Mouse (Mus musculus) lung, adult 2 months (tissue): Measurements from ENCODE around the gene Meiob. TPM values are rescaled to one million over a fixed set of nuclear protein-coding genes. Genes with fewer than 3 reads are reported as not detected.

Experiments used
- DNase-seq: peaks from one replicate; pipeline ENCODE4 v3.0.0; 2022
- H3K4me1 ChIP-seq: fragments of 200-500 bp; 2 replicates; pipeline ENCODE4 v1.6.1; 2011; ENCODE audit warnings: low read length; ENCODE audit not compliant: control insufficient read depth, insufficient read depth
- H3K4me3 ChIP-seq: fragments of 200-500 bp; replicated peaks from 2 replicates; pipeline ENCODE3; 2011; ENCODE audit warnings: low read depth, mild to moderate bottlenecking, control low read depth, low read length; ENCODE audit errors: extremely low read depth
- CTCF ChIP-seq: fragments of 200-500 bp; IDR thresholded peaks from 2 replicates; pipeline ENCODE4 v1.5.1; 2011; ENCODE audit warnings: mild to moderate bottlenecking, low read length, control low read depth; ENCODE audit not compliant: insufficient read depth
- POLR2A ChIP-seq: fragments of 200-500 bp; IDR thresholded peaks from 2 replicates; pipeline ENCODE4 v1.6.1; 2011; ENCODE audit warnings: low read depth, mild to moderate bottlenecking, control low read depth, low read length, borderline replicate concordance; ENCODE audit errors: extremely low read depth
- WGBS: fragments of 180-500 bp; shearing (Covaris S2); methylation state at CpG from one replicate; pipeline ENCODE4 v1.1.7; 2018; 5-methylcytosine and 5-hydroxymethylcytosine counted together
- polyA plus RNA-seq: library from polyadenylated mRNA; depleted of rRNA; stranded (reverse); fragments of >200 nt; gene quantifications from 2 replicates; pipeline ENCODE4 v1.2.3, GENCODE M21; 2012; rRNA removed

The Meiob gene
- not detected in 2 replicates for polyA plus RNA-seq

DNA sequence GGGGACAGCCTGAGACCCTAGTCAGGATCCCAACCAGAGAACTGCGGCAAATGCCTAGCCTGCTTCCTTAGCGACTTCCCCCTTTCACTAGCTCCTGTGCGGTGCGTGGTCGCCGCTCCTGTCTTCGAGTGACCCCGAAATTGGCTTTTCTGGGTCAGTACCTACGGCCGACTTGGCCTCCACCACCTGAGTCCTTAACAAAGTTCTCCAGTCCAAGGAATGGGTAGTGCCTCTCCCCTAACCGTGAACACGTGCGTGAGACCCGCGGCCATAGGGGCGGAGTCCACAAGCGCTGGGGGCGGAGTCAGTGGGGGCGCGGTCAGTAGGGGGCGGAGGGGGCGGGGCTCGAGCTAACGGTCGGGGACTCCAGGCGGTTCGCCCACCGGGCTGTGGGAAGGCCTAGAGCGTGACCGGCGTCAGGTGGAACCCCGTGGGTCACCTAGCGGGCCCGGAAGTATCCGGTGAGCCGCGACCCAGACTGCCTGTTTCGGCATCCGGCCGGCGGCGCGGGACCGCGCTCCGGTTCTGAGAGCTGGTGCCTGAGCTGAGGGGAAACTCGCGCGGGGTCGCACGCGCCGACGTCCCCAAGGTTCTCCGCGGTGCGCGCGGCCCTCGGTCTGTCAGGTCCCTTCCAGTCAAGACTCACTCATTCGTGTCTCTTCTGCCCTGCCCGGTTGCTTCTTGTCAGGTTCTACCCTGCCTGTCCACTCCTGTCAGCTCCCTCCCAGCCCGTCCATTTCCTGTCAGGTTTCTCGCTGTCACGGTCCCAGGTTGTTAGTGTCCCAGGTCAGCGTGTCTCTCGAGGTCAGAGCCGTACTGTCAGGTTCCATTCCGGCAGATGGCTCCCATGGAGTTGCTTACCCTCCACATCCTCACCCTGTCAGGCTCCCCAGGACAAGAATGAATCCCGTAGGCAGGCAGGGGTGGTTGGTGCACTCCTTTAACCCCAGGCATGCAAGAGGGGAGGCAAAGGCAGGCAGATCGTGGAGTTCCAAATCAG is at the start of gene Meiob:
Gene Meiob (plus strand): TSS at position 338 of the 1,000 bp plus-strand sequence.
- Histone ChIP-seq H3K4me1 (peaks cover 3% of the 10 kb centered on the region; the same call in 1 of the 2 replicates), H3K4me3 (peak within 1 kb of the TSS; percentile 54)
- TF ChIP-seq POLR2A (no peak), CTCF (no peak)
- peak; percentile 70 for DNase-seq
- WGBS, result under 1% methylated on average over 71 of the region's 71 CpGs

DNA sequence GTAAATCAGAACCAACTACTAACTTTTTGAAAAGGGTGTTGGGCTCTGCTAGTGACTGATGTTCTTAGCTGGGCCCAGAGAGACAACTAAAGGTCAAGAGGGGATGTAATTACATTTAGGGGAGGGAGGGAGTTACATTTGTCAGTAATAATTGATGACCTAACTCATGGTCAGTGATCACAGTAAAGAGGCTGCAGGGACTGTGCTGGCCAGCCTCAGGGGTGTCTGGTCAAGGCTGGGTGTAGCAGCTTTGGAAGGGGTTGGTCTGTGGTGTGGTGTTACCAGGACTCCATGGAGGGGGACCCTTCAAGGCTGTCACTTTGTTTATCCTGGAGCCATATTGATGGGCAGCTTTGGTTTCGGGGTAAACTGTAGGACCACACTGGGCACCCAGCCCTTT is 46.7 kb upstream of the Meiob start:
- TF ChIP-seq POLR2A (no peak), CTCF (no peak)
- Histone ChIP-seq H3K4me3 (no peak overlapping the region), H3K4me1 (no peaks in the 10 kb centered on the region)
- 94% methylated on average over 1 of the region's 1 CpGs for WGBS
- no peak for DNase-seq

DNA sequence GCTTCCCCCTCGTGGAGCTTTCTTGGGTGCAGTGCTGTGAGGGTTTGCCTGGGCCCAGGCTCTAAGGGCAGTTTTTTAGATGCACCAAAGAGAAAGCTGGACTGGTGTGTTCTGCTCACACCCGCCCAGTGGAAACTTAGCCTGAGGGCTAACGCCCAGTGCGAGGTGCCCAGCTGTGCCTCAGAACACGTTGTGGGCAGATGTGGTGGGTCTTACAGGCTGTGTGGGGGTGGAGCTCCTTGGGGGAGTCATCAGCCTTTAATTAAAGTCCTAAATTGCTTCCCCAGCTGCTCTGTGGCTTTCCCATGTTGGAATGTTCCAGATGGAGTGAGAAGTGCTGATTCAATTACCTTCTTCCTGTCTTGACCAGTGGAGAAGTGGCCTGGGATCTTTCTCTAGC is 43.0 kb upstream of the Meiob start:
- TF ChIP-seq POLR2A, result no peak
- no peak for TF ChIP-seq CTCF
- no peak for DNase-seq
- Histone ChIP-seq H3K4me3 (no peak overlapping the region), H3K4me1 (no peaks in the 10 kb centered on the region)
- WGBS, result 65% methylated on average over 5 of the region's 5 CpGs

DNA sequence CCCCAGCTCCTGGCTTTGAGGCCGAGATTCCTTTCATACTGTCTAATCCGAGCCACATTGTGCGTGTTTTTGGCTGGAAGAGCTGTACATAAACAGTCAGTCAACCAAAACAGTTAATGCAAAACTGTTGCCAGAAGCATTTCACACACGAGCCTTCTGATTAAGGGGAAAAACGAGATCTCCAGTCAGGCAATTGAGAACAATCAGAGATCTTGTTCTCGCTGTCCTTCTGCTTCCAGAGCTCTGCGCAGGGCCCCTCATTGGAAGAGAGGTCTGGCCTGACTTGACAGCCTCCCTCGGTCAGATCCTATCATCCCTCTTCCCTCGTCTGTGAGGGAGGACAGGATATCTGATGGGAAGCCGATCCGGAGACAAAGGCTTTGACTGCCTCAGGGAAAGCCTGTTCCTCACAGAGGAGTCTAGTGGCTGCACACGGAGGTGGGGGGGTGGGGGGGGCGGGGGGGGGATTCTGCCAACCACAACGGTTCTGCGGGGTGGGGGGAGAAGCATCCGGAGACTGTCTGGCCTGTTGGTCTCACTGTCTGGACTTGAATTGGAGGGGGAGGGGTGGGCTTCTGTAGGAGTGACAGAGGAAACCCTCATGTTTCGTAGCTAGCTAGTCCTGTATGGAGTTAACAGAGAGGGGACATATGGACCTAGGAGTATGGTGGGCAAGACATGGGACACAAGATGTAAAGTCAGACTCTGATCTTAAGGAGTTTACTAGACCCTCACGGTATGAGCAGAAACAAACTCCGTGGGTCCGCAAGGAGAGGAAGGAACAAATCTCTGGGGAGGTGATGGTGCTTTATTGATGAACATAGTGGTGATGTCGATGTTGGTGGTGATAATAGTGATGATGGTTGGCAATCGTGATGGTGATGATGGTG is 38.8 kb upstream of the Meiob start:
- DNase-seq, result no peak
- no peak for TF ChIP-seq CTCF
- no peak for TF ChIP-seq POLR2A
- Histone ChIP-seq H3K4me1 (no peaks in the 10 kb centered on the region), H3K4me3 (no peak overlapping the region)
- WGBS, result 44% methylated on average over 21 of the region's 22 CpGs

DNA sequence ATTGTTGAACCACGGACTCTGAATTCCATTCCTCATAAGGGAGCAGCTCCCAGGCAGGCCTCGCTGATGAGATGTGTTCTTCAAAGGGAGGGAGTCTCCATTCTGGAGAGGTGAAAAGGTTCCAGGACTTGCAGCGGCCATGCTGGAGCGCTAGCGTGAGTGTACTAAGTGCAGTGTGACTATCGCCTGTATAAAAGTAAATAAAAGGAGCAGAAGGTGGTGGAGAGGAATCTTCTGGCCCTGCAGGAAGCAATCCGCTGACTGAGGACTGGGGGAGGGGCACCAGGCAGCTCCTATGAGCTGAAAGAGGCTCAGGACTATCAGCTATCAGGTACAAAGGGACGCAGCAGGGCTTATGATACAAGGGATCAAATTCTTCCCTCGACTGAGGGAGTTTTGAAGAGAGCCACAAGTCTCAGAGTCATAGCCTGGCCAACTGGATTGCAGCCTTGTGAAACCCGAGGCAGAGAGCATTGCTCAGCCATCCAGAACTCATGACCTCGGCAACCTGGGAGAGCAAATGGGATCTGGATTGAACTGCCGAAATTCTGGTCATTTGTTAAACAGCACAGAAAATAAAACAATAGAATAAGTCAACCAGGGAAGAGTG is 37.7 kb upstream of the Meiob start:
- TF ChIP-seq CTCF, result no peak
- no peak for TF ChIP-seq POLR2A
- DNase-seq, result no peak
- WGBS, result 28% methylated on average over 12 of the region's 12 CpGs
- Histone ChIP-seq H3K4me3 (no peak overlapping the region), H3K4me1 (no peaks in the 10 kb centered on the region)

DNA sequence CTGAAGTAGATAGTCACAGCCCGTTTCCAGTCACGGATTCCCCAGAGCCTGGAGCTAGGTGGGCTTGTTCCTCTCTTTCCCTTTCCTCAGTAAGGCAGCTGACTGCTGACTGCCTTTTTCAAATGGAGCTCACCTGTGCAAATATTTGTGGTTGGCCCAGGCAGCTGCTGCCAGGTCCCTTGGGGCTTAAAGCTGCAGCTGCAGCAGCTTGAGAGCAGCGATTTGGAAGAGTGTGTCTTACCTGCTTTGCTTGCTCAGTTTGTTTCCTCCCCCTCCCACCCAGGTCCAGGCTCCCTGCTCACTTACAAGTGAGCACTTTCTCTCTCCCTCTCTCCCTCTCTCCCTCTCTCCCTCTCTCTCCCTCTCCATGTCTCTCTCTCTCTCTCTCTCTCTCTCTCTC is 34.9 kb upstream of the Meiob start:
- no peak overlapping the region for H3K4me3 ChIP-seq
- no peak for DNase-seq
- no peaks in the 10 kb centered on the region for H3K4me1 ChIP-seq
- TF ChIP-seq CTCF (no peak), POLR2A (no peak)
- WGBS, result 25% methylated on average over 3 of the region's 3 CpGs

DNA sequence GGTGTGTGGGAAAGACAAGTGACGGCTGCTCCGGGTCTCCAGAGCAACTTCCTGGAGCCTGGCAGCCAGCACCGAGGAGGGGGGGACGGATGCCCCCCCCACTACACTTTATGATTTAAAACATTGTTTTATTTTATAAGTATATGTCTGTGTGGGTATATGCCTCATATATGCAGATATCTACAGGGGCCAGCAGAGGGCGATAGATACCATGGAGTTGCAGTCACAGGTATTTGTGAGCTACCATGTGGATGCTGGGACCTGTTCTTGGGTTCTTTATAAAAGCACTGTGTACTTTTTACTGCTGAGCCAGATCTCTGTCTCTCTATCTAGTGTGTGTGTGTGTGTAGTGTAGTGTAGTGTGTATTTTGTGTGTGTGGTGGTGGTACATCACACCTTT is 30.8 kb upstream of the Meiob start:
- TF ChIP-seq CTCF, result no peak
- no peak for TF ChIP-seq POLR2A
- WGBS, result 81% methylated on average over 5 of the region's 5 CpGs
- Histone ChIP-seq H3K4me3 (no peak overlapping the region), H3K4me1 (no peaks in the 10 kb centered on the region)
- no peak for DNase-seq

DNA sequence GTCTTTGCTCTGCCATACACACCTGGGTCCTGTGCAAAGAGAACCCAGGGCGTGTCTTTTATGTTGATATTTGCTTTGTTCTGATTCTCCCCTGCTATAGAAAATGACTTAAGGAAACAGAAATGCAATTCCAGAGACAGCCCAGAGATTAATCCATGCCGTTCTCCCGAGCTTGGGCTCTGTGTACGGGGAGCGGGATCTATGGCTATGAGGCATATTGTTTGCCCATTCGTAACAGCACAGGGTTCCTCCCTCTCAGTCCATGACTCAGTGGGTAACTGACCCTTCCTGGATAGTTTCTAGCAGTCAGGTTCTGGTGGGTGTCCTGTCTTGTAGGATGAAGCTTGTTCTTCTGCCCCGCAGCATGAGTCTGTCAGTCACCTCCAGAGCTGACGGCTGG is 28.9 kb upstream of the Meiob start:
- no peaks in the 10 kb centered on the region for H3K4me1 ChIP-seq
- no peak for DNase-seq
- 71% methylated on average over 8 of the region's 8 CpGs for WGBS
- TF ChIP-seq POLR2A (no peak), CTCF (no peak)
- no peak overlapping the region for H3K4me3 ChIP-seq

DNA sequence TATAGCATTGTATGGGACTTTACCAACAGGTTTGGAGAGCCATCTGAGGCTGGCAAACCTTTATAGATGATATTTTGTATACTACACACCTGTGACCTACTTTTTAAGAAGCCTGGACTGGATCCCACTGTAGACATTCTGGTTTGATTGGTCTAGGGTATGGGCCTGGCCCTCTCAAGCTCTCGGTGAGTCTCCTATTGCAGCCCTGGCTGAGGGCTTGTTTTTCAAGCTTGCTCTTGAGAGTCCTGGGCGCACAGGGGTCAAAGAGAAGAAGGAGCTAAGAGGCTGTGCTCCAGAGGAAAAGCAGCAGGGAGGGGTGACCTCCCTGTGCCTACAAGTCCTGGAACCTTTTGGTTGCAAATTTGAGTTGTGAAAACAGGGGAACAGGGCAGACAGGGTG is 27.0 kb upstream of the Meiob start:
- no peak for TF ChIP-seq CTCF
- TF ChIP-seq POLR2A, result no peak
- WGBS, result 41% methylated on average over 2 of the region's 2 CpGs
- H3K4me1 ChIP-seq, result no peaks in the 10 kb centered on the region

DNA sequence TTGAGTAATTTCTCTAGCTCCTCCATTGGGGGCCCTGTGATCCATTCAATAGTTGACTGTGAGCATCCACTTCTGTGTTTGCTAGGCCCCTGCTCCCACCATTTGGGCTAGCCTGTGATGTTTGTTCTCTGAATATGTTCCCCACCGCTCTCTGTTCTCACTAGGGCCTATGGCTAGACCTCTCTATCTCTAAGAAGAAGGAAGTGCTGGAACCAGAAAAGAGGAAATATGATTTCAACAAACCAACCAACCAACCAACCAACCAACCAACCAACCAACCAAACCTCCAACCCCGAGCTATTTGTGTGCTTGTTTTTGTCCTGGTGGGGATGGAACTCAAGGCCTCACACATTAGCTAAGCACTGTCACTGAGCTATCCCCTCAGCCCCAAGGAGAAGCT is 23.3 kb upstream of the Meiob start:
- no peak for DNase-seq
- 87% methylated on average over 2 of the region's 2 CpGs for WGBS
- Histone ChIP-seq H3K4me1 (no peaks in the 10 kb centered on the region), H3K4me3 (no peak overlapping the region)
- no peak for TF ChIP-seq POLR2A
- TF ChIP-seq CTCF, result no peak

More for the DNA sequence above, 27.0 kb upstream of the Meiob start:
- no peak overlapping the region for H3K4me3 ChIP-seq
- no peak for DNase-seq
